Mouse (Mus musculus): ENCODE measurements around the gene Phf12. TPM values are rescaled to one million over a fixed set of nuclear protein-coding genes. Genes with fewer than 3 reads are reported as not detected.

The Phf12 gene
- total RNA-seq, 2 experiments from 2014 or later: 47.1 to 49.2 TPM

DNA sequence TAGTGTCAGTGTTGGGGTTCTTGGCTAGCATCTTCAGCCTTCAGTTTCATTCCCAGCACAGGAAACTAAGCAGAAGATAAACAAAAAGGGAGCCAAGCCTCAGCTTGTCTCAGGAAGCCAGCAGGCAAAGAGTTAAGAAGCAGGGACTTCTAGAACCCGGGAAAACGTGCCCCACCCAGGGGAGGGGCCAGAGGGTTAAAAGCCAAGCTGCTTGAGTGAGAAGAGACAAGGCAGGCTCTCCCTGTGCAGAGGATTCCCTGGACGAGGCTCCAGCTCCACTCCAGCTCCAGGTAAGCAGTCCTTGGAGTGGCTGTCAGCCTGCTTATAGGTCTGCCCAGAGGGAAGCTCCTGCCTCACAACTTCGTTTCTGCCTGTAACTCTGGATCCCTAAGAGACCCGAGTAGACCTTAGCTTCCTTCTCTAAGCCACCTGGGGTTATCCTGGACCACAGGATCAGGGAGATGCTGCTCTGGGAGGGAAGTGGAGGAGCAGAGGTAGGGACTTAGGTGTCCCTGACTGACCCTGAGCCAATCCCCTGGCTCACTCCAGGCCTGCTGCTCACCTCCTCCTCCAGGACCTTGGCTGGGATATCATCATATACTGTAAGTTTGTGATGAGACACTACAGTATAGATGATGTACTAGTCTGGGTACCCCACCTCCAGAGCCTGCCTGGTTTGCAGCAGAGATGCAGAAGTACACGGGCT is 90.0 kb downstream of the Phf12 start:
- no peak for DNase-seq (ENCODE audit: low spot score in 2 of 2)

DNA sequence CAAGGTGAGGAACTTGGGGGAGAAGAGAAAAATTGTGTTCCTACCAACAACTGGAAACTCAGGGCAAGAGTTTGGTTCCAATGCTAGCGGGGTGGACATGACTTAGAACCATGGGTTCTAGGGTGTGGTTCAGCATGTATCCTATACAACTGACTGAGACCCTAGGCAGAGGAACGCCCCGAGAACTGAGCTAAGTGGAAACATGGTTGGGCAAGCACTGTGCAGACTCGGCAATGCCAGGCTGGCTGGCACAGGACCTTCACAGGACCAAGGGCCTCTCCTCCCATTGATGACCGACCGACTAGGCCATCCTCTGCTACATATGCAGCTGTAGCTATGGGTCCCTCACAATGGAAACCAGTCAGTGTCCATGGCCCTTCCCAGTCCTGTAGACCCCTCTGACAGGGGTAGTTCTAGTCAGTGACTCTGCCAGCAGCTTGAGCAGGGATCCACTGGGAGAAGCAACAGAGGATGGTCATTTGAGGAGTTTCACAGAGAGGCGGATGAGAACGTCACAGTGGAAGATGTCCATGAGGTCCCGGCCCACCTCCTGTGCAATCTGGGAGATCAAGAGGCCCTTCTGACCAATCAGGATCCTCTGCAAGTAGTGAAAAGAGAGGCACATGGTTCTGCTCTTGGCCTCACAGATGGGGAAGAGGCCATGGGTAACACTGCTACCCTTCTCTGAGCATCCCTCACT is 91.2 kb downstream of the Phf12 start:
- DNase-seq (ENCODE audit: low spot score in 2 of 2): no peak

DNA sequence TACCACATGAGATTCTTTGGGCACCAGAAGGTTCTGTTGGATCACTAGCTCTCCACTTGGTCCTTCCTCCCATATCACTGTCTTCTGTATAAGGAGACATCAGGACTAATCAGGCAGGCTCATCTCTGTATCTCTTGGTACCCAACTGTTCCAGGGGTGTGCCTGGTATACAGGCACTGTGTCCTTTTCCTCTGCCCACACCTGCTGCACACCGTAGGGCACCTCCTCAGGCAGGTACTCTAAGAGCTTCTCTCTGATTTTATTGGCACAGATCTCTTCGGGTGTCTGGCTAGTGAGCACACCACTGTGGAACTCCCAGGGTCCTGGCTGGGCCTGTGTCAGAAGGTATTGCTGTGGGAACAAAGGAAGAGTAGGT is 91.7 kb downstream of the Phf12 start:
- no peak for DNase-seq (ENCODE audit: low spot score in 2 of 2)

DNA sequence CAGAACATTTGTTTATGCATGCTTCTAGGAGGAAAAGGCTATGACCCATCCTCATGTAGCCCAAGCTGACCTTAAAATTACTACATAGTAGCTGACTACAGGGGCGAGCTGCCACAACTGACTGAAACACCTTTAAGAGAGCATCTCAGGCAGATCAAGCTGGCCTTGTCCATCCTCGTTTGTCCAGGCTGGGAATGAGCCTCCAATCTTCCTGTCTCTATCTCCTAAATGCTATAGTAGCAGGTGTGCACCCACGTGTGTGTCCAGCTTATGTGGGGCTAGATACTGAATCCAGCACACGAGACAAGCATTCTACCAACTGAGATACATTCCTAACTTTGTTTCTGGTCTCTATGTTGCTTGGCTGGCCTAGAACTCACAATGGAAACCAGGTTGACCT is 92.1 kb downstream of the Phf12 start:
- DNase-seq (ENCODE audit: low spot score in 2 of 2): no peak

Small RNA genes lying within 50 kb of the gene (microRNA-seq; reads per million reads assigned to microRNA genes)
- gene Mir144 (7.1 to 58.7 reads per million in 2 experiments), gene Mir451a (0 reads per million in 2 experiments), gene Mir451b (0 reads per million in 2 experiments)

Other genes starting within 250 kb of the Phf12 start
- 100 to 1,000 TPM; 150 to 167 TPM for gene Myo18a, start 219.5 kb upstream of the Phf12 start, total RNA-seq (2021)
- not detected for gene Gm10277, start 195.0 kb upstream of the Phf12 start, total RNA-seq (2021)
- gene Pipox, start 88.7 kb upstream of the Phf12 start, total RNA-seq (2021): 1 to 10 TPM; 1.5 to 1.9 TPM
- gene Sez6, start 52.0 kb upstream of the Phf12 start, total RNA-seq (2021): 100 to 1,000 TPM; 215 to 221 TPM
- gene Dhrs13, start 49.5 kb downstream of the Phf12 start, total RNA-seq (2021): 10 to 100 TPM; 16.6 to 22.4 TPM
- 100 to 1,000 TPM; 143 to 145 TPM for gene Flot2, start 55.2 kb downstream of the Phf12 start, total RNA-seq (2021)
- gene Eral1, start 97.6 kb downstream of the Phf12 start, total RNA-seq (2021): 10 to 100 TPM; 19.0 to 20.1 TPM
- gene Fam222b, start 111.9 kb downstream of the Phf12 start, total RNA-seq (2021): 10 to 100 TPM; 24.3 to 27.0 TPM
- gene Traf4, start 182.8 kb downstream of the Phf12 start, total RNA-seq (2021): 10 to 100 TPM; 47.8 to 48.9 TPM
- 1 to 10 TPM; 6.2 to 6.4 TPM for gene Nek8, start 193.9 kb downstream of the Phf12 start, total RNA-seq (2021)
- 10 to 100 TPM; 37.0 to 38.8 TPM for gene Tlcd1, start 194.0 kb downstream of the Phf12 start, total RNA-seq (2021)
- gene Rpl23a, start 200.8 kb downstream of the Phf12 start, total RNA-seq (2021): 100 to 1,000 TPM; 878 to 942 TPM
- 10 to 100 TPM; 40.9 to 42.2 TPM for gene Rab34, start 205.7 kb downstream of the Phf12 start, total RNA-seq (2021)
- gene Proca1, start 210.6 kb downstream of the Phf12 start, total RNA-seq (2021): 1 to 10 TPM; 4.5 to 5.8 TPM